Mouse (Mus musculus): ENCODE results near the gene Prdx6. TPM values are rescaled to one million over a fixed set of nuclear protein-coding genes. Genes with fewer than 3 reads are reported as not detected.

Gene Prdx6
- total RNA-seq (2021): 100 to 1,000 TPM; 311 to 331 TPM

DNA sequence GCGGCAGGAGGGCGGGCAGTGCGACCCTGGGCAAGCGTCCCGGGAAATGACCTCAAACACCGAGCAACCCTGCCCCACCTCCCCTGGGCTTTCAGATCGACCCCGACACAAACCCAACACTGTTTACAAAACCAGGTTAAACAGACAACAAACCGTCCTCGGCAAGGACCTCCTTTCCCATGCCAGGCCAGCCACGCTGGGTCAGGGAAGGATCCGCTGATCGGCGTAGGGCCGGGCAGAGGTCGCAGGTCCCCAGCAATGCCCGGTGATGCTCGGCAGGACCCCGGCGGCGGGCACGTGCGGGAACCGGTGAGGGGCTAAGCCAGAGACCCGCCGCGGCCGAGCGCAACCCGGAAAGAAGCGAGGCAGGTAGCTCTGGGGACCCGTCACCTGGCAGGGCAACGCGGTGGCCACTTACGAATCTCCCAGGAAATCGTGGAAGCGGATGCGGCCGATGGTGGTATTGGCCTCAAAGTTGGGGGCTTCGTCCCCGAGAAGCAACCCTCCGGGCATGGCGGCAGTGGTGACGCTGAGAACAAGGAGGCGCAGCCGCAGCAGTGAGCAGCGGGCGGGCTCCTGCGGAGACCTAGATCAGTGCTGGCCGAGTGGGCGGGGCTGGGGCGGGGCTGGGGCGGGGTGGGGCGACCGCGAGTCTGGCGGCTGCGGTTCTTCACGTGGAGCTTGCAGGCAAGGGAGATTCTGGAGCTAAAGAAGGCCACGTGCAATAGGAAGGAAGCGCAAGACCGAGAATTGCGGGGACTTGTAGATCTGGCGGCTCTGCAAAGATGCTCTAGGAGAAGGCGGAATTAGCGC is at the start of gene Prdx6:
Prdx6 (minus strand) TSS at position 616 of the 813 bp plus-strand sequence.
- DNase-seq: peak; percentile 73 to 78

DNA sequence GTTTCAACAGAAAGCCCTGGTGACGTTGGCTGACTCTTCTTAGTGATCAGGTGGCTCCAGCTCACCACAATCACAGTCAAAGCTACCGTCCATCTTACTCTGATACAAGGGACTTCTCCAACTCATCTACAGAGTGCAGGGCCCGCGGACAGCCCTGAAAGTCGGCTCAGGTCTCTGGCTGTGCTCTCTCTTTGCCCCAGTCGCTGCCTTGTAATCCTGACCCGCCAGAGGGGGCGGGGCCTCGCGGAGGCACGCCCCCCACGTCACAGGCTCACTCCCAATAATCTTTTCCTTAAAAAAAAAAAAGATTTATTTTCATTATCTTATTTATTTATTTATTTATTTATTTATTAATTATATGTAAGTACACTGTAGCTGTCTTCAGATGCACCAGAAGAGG is 37.2 kb upstream of the Prdx6 start:
- no peak for DNase-seq

DNA sequence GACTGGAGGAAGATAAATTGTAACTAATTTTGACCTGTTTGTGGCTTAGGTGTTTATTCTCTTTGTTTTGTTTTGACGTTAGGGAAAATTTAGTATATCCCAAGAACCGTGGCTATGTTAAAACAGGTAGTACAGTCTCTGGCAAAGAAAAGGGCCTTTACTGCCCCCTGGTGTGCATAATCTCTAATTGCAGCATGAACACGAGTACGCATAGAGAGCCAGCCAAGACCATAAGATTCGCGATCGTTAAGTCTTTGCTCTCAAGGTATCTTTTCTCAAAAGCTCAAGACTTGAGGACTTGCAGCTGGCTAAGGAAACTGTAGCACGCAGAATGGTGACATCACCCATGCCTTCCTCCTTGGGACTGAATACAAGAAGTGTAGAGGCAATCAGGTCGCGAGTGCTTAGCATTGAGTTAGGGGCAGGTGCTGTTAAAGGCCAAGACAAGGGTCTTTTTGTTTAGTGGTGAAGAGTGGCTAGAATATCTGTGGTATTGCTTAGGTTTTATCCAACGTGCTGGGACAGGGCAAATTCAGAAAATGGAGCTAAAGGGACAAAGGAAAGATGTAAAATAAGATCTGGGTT is 35.8 kb upstream of the Prdx6 start:
- DNase-seq: peak; percentile 54 to 67

DNA sequence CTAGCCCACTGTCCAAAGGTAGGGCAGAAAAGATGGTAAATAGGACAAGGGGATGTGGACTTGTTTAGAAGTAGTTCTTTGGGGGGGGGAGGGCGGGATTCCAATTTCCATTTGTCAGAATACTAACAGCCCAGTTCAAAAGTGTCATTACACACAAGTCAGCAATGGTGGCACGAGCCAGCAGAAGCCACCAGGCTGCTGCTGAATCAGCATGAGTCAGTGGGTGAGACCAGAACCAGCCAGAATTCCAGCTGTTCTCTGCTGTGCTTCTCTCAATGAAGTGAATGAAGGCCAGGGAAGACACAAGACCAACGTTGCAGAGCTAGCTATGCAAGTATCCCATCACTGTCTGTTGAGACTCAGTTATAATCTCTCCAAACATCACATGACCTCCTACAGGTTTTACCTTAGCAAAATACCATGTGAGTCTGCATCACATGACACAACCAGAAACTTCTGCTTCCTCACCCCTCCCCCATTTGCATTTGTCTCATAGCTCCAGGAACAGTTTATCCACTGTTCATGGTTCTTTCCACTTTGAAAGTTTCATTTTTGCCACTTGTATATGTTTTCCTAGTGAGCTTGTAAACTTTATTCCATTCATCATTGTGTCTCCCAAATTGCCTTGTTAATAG is 30.2 kb upstream of the Prdx6 start:
- no peak for DNase-seq

DNA sequence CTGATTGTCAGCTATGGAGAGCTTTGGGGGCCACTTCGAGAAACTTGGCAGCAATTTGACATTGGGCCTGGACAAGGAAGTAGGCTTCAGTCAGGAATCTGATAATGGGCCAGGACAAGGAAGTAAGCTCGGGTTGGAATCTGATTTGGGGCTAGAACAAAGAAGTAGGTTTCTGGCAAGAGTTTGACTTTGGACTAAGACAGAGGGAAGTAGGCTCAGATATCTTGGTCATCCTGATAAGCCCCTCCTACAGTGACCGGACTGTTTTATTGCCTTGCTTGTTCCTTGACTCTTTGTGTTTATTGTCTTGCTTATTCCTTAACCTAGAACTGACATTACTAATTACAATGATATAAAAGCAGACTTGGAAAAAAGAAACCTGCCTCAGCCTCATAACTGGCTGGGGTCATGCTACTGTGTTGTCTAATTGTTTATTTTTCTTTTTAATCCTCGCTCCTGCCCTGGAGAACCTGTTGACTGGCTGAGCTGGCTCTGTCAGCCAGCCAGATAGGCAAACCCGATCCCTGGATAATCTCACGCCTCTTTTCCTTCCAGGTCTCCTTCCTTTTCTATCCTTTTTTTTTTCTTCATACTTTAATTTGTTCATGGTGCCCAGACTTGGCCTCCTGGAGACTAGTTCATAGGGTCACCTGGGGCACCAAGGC is 28.4 kb upstream of the Prdx6 start:
- DNase-seq: no peak

DNA sequence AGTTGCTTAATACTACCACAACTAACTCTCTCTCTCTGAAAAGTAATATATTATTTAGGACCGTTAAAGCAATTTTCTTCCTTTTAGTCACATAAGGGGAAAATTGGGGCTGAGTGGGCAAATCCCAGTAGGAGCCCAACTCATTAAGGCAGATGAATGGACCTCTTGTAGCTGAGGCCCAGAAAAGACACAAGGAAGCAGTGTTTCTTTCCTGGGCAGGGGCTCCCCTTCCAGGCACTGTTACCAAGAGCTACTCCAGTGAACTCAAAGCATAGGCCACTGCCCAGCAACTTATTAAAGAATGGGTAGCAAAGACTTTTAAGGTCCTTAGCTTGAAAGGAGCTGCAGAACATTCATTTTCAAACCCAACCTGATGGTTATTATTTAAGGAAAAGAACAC is 22.5 kb upstream of the Prdx6 start:
- DNase-seq: peak; percentile 20 to 32

DNA sequence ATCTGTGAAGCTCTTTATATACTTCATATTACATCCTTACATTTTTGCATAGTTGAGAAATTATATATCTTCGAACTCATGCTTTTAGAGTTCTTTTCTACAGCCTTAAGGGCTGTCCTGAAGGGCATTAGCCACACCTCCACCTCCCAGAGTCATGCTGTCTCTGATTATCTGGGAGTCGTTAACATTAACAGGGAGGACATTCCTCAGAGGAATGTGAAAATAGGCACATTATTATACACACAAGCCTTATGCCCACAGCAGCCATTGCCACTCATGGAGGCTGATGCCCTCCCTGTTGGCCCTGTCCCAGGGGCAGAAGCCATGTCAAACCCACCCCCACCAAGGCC is 20.4 kb upstream of the Prdx6 start:
- DNase-seq: no peak

DNA sequence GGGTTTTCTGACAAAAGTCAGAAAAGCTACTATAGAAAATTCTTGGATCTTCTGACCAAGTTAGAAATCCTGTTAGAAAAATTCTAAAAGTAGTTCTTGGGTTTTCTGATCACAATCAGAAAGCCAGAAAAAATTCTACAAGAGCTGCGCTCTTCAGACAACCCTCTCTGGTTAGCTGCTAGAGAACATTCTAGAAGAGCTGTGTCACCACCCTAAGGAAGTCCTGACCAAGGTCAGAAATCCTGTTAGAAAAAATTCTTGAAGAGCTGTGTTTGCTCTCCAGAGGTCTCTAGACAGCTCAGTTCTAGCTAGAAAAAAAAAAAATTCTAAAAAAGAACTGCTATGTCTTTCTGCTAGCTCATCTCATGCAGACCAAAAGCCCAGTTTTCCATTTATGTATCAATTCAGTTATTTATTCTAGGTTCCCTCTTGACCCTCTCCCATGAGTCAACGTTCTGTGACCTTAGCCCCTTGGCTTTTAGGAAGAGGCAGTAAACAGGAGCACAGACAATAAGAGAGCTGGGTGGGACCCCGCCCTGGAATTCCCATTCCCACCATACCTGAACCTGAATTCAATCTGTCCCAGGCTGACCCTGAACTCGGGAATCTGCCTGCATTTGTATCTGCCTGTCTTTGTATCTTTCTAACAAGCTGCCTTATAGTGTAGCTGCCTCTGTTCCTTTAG is 19.9 kb upstream of the Prdx6 start:
- DNase-seq: no peak

DNA sequence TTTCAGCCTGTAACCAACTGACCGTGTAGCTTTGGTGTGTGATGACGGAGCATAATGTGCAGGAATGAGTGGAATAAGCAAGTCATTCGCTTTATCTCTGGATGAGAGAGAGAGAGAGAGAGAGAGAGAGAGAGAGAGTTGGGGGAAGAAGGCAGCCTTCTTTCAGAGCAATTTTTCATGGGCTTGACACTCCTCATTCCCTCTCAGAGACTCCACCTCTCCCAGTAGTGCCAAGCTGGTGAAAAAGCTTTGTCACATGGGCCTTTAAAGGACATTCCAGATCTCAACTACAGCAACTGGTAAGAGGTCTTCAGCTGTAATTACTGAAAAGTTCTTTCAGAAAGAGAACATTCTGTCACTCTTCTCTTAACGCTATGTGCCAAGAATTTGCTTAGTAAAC is 18.3 kb upstream of the Prdx6 start:
- no peak for DNase-seq

DNA sequence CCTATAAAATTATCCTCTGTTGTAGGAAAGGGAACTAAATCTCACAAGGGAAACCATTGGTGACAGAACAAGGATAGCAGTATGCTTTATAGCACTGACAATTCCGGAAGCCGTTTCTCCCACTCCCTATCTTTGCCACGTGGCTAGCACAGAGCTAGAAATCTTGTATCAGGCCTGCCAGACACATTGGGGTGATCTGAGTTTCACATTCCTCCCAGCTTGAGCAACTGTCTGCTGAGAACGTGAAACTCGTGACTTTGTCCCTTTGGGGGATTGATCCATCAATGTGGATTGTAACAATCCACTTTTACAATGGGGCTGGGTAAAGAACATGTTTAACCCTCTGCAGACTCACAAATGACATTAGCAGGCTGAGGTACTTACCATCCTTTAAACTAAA is 17.9 kb upstream of the Prdx6 start:
- DNase-seq: no peak

DNA sequence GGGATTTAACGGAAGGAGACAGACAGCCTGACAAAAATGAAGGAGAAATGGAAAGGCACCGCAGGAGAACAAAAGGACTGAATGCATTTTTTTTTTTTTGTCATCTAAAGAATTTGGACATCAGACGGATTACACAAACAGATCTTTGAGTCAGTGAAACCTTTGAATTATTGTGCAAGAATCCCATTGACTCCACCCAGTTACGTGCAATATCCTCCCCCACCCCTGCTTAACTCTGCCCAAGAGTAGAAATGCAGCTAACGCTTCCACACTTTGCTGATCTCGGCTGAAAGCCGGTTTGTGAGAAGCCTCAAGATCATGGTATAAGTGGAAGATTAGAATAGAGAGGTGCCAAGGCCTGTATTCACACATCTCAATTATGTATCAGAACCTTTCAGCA is 17.1 kb upstream of the Prdx6 start:
- no peak for DNase-seq

DNA sequence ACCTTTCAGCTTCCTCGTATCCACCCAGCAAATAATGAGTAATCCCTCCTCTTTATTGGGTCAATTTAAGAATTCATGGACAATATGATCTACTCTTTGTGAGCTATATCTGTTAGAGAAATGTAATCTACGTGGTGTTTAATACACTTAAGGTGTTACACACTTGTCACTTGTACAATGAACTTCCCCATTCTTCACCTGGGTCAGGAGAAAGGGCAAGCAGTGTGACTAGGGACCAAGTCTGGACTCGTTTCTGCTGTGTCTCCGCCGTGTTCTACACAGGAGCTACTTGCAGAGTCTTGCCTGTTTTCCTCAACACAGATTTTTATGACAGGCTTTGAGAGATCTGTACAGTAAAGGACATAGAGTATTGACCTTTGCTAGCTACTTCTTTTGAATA is 13.9 kb upstream of the Prdx6 start:
- no peak for DNase-seq

DNA sequence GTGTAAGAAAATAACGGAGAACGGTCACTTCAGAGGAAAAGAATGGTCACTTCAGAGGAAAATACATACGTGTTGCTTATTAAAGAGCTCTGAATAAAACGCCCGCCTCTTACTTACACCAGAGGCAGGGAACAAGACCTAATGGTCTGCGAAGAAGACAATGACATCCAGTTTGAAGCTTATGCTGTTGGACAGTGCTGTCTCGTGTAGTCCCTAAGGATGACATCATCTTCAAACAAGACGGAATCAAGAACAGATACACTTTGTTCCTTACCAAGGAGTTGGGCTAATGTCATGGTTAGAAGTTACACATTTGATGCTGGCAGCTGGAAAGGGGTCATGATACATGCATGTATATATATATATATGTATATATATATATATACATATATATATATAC is 12.6 kb upstream of the Prdx6 start:
- DNase-seq: no peak

DNA sequence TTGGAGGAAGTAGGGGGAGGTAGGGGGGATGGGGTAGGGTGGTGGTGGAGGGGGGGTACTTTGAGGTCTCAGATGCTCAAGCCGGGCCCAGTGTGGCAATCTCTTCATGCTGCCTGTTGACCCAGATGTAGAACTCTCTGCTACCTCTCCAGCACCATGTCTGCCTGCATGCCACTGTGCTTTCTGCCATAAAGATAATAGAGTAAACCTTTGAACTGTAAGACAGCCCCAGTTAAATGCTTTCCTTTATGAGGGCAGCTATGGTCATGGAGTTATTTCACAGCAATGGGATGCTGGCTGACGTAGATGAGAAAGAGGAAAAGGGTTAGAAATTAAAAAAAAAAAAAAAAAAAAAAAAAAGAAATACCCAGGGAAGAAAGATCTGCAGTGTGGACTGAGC is 11.5 kb upstream of the Prdx6 start:
- DNase-seq: no peak

DNA sequence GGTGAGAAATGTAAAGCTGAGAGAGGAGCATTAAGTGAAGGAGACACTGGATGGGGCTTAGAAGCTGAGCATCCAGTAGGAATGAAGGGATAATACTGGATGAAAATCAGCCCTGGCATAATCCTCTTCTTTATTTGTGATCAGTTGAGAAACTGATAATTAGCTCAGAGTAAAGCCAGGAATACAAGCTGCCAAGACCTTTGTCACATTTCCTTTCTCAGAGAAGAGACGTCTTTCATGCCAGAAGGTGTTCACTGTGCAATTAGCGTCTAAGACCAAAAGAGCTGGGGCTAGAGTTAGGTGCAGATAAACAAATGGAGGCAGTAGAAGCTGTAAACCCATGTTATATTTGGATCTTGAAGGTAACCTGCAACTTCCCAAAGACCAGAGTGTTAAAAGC is 9.7 kb upstream of the Prdx6 start:
- DNase-seq: no peak

DNA sequence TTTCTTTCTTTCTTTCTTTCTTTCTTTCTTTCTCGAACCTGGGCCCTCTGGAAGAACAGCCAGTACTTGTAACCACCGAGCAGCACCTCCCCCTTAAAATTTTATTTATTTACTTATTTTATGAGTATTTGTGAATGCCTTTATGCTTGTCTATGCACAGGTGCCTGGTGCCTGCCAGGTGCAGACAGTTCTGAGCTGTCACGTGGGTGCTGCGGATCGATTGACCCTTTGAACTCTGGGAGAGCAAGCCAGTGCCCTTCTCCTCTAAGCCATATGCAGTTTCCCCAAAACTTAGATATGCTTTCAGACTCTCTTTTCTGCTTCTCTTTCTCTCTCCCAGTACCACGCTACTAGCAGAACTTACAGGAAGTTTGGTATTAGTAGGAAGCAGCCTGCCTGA is 8.1 kb upstream of the Prdx6 start:
- no peak for DNase-seq

DNA sequence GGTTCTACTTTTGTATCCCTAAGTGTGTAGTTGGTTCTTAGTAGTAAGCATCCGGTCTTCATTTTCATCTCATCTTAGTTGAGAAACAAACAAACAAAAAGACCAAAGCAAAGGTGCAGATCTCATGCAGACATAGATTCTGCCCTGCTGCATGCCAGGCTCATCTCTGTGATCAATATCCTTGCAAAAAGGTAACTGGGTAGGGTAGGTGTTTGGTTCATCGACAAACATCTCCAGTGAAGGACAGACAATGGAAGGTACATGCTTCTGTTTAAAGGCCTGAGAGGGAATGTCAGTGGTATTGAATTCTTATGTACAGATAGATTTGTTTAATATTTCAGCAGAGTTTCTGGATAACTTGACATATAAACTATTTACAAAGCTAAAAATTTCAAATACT is 7.3 kb upstream of the Prdx6 start:
- DNase-seq: no peak

DNA sequence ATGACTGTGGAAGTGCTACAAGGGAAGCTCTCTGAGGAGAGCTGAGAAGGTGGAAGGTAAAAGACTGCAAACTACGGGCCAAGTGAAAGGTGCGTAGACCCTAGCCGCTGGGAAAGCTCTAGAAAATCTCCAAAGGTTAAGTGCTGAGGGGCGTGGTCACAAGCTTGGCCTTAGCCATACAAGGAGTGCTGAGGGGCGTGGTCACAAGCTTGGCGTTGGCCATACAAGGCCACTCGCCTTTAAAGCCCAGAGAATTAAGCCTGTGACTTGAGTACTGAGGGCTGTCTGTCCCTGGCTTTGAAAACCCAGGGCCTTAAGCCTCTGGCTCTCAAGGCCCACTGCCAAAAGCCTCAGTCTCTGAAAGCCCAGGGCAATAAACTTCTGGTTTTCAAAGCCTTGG is 5.9 kb upstream of the Prdx6 start:
- no peak for DNase-seq

DNA sequence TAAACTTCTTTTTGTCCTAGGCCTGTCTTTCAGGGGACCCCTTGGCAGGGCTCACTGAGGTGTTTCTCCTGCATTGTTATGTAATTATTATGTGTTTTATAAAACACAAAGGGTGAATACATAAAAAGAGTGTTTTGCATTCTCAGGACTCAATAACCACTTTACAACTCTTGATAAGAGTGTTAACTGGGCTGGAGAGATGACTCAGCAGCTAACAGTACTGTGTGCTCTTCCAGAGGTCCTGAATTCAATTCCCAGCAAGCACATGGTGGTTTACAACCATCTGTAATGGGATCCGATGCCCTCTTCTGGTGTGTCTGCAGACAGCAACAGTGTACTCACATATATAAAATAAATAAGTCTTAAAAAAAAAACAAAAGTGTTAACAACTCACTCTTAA is 3.3 kb upstream of the Prdx6 start:
- DNase-seq: no peak

DNA sequence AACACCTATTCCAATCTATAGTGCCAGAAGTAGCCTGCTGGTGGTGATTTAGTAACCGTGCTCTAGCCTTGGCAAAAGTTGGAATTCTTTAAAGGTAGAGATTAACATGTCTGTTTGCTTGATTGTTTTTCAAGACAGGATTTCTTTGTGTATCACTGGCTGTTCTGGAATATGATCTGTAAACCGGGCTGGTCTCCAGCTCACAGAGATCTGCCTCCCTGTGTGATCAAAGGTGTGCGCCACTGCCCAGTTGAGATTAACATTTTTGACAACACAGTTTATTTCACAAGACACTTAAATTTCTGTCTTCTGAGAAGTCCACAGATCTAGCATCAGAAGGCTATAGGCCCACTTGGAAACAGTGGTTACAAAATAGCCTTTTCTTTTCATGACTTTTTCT is 1.9 kb upstream of the Prdx6 start:
- DNase-seq: no peak

DNA sequence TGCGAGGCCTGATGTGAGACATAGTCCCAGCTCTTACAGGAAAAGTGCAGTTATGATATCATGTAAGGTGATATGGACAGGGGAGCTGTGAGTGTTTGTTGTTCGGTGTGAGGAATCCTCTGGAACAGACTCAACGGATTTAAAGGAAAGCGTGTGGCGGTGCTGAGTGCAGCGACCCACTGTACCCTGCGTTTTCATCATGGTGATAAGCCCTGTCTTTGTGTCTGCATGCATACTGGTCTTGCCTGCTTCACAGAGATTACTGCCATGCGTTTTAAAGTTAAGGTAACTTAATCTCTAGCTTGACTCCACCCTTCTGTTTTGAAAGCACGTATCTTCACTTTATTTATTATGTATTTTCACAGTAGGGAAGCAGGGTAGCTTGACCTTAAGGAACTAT is 1.3 kb upstream of the Prdx6 start:
- DNase-seq: no peak

DNA sequence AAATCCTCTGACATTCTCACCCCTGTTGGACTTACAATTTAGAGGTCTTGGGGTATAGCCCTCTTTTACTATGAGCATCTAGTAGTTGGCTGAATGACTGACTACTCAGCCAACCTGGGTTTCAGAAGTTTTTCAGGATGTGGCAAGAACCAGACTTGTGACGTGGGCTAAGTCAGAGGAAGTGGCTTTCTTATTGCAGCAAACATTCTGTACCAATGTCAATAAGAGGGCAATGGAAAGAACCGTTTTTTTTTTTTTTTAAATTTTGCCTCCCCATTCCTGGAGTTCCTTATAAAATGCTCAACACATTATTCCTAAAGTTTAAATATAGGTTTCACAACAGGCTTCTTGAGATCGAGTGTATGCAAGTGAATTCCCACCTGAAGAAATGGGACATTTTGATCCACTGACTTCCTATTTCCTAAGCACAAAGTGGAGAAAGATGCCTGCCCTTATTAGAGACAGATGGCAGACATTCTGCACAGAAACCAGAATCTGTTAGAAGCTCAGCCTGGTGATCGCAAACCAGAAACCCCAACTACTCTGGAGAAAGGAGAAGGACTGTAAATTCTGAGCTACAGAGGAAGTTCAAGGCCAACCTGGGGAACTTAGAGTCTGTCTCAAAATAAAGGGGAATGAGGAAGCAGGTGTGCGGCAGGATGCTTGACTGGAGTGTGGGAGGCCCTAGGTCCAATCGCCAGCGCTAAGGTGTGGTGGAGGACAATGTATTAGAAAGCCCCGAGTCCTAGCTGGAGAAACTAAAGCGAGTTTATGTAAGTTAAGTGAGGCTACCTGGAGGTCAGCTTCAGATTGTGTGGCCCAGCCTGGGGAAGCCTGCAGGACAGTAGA is 622 bp upstream of the Prdx6 start:
- DNase-seq: no peak

All from layer of hippocampus, postnatal 36 days (tissue).